In the genomic region with DNA sequence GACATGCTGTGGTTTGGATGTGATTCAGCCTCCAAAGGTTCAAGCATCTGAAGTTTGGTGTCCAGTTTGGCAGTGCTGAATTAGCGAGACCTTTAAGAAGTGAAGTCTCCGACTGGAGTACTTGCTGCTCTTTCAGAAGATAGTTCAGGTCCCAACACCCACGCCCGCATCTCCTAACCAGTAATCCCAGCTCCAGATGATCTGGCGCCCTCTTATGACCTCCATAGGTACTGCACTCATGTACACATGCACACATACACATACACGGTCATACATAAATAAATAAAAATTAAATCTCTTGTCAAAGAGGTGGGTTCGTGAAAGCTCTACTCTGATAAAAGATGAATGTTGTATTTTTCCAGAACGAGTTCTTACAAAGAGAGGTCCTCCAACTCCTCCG, we compare ENCODE assay signal across 21 mouse cellular contexts. TPM values are rescaled to one million over a fixed set of nuclear protein-coding genes. Genes with fewer than 3 reads are reported as not detected.
DNase-seq lines count a peak whose midpoint lies in the region; TF ChIP-seq lines count a peak whose summit lies in the region.
"Had no signal": no experiment of that assay in that cellular context is flagged by ENCODE, and none has a peak within 500 bp of the region (broad histone marks: within the 10 kb centered on the region; RNA-seq: fewer than 3 reads in every experiment).

No protein-coding gene starts in this region.

- H3K4me1 ChIP-seq in E14TG2a.4 (replicated peaks; ENCODE audit: low read depth, low read length) = peaks cover 33% of the 10 kb centered on the region

- no peak for DNase-seq in left cerebral cortex, adult 2 months (ENCODE audit: extremely low spot score in 1 of 2, low spot score in 2 of 2)
- DNase-seq in left cerebral cortex, adult 8-10 months (ENCODE audit: low spot score in 2 of 2) = no peak
- DNase-seq in ES-CJ7 (ENCODE audit: low read depth, low spot score) = peak; percentile 64
- peak; percentile 44 for DNase-seq in induced T-regulatory cell, adult 2 months (ENCODE audit: low read depth)
- DNase-seq in layer of hippocampus, postnatal 36 days = no peak
- no peak for DNase-seq in kidney, adult 18-20 months
- DNase-seq: adrenal gland, postnatal 25 days; cerebellum, postnatal 10 days; gastrocnemius, postnatal 10 days; heart, postnatal 14 days; kidney, adult 9 months; right cerebral cortex, adult 18-20 months had no signal

- H3K27me3 ChIP-seq in E14TG2a.4 (ENCODE audit: insufficient read depth, low read length) = peaks cover 13% of the 10 kb centered on the region
- H3K27me3 ChIP-seq: hindbrain, embryonic 15.5 days had no signal

- no peak overlapping the region for H3K27ac ChIP-seq in left cerebral cortex, adult 2 months
- H3K27ac ChIP-seq: embryonic facial prominence, embryonic 10.5 days; heart, embryonic 10.5 days; hindbrain, embryonic 15.5 days; limb, embryonic 15.5 days had no signal

- TF ChIP-seq CTCF in left cerebral cortex, adult 2 months (IDR thresholded peaks at IDR 0.05) = peak; percentile 32
- TF ChIP-seq CTCF in E14TG2a.4 (conservative IDR thresholded peaks at IDR 0.05; ENCODE audit: low read length) = peak; percentile 94

- intact Hi-C loops in left cerebral cortex, adult 2 months (cut with DNase I) = loop anchor here (10.0 kb wide), 1 partner anchor 368 kb away; no protein-coding TSS in a partner anchor

- no peak overlapping the region for H3K4me3 ChIP-seq in left cerebral cortex, adult 2 months
- H3K4me3 ChIP-seq in E14TG2a.4 (replicated peaks; ENCODE audit: low read length) = no peak overlapping the region
- H3K4me3 ChIP-seq: embryonic facial prominence, embryonic 10.5 days; erythroblast, embryonic 14.5 days; heart, embryonic 10.5 days; hindbrain, embryonic 15.5 days; limb, embryonic 15.5 days had no signal

- peaks cover 2% of the 10 kb centered on the region; the same call in 1 of the 2 replicates for H3K9me3 ChIP-seq in E14TG2a.4 (ENCODE audit: low read length)
- H3K9me3 ChIP-seq: embryonic facial prominence, embryonic 10.5 days; heart, embryonic 10.5 days; hindbrain, embryonic 15.5 days; limb, embryonic 15.5 days had no signal

- H3K36me3 ChIP-seq in E14TG2a.4 (ENCODE audit: insufficient read depth, low read length) = no peaks in the 10 kb centered on the region
- H3K36me3 ChIP-seq: embryonic facial prominence, embryonic 10.5 days; heart, embryonic 10.5 days; hindbrain, embryonic 15.5 days; limb, embryonic 15.5 days had no signal

RNA-seq across cellular contexts. Expression of a gene that starts 3.5 kb away (rescaled TPM):
- total RNA-seq in left cerebral cortex, adult 2 months (2021) = 10 to 100 TPM; 20.3 to 20.4 TPM
- total RNA-seq in left cerebral cortex, adult 8-10 months (2022) = 10 to 100 TPM; 11.8 to 16.6 (median 15.9) TPM
- total RNA-seq in layer of hippocampus, postnatal 36 days (2021) = 10 to 100 TPM; 10.8 to 12.8 TPM

RNA-seq across cellular contexts. Expression of a gene that starts 39.5 kb away (rescaled TPM):
- total RNA-seq in left cerebral cortex, adult 2 months (2021) = not detected
- total RNA-seq in left cerebral cortex, adult 8-10 months (2022) = not detected
- total RNA-seq in layer of hippocampus, postnatal 36 days (2021) = not detected
- total RNA-seq: gastrocnemius, postnatal 10 days; layer of hippocampus, adult 18-20 months; left cerebral cortex, postnatal 14 days; megakaryocyte-erythroid progenitor cell, adult 5-6 weeks had no signal

RNA-seq across cellular contexts. Expression of a gene that starts 43.5 kb away (rescaled TPM):
- total RNA-seq in left cerebral cortex, adult 2 months (2021) = not detected
- total RNA-seq in left cerebral cortex, adult 8-10 months (2022) = not detected
- total RNA-seq in layer of hippocampus, postnatal 36 days (2021) = not detected
- total RNA-seq: adrenal gland, postnatal 25 days; gastrocnemius, postnatal 10 days; heart, postnatal 14 days; layer of hippocampus, adult 18-20 months; left cerebral cortex, postnatal 14 days; megakaryocyte-erythroid progenitor cell, adult 5-6 weeks had no signal

RNA-seq across cellular contexts. Expression of a gene that starts 49.6 kb away (rescaled TPM):
- total RNA-seq in left cerebral cortex, adult 2 months (2021) = not detected
- total RNA-seq in left cerebral cortex, adult 8-10 months (2022) = not detected
- total RNA-seq in layer of hippocampus, postnatal 36 days (2021) = not detected
- total RNA-seq: adrenal gland, postnatal 25 days; gastrocnemius, postnatal 10 days; layer of hippocampus, adult 18-20 months; left cerebral cortex, postnatal 14 days; megakaryocyte-erythroid progenitor cell, adult 5-6 weeks had no signal

RNA-seq across cellular contexts. Expression of a gene that starts 54.0 kb away (rescaled TPM):
- total RNA-seq in left cerebral cortex, adult 2 months (2021) = 1 to 10 TPM; 4.5 to 4.7 TPM
- total RNA-seq in left cerebral cortex, adult 8-10 months (2022) = 1 to 10 TPM; 1.8 to 4.8 (median 3.0) TPM
- under 1 TPM; 0.70 to 0.73 TPM for total RNA-seq in layer of hippocampus, postnatal 36 days (2021)
- total RNA-seq: megakaryocyte-erythroid progenitor cell, adult 5-6 weeks had no signal

Comparison
In these comparisons a context has a peak if more than half of its experiments do, and no peak if none do; other contexts are left out.
1. DNase-seq: peak in ES-CJ7 (single experiment) and induced T-regulatory cell, adult 2 months (single experiment); none in left cerebral cortex, adult 2 months (0 of 2), left cerebral cortex, adult 8-10 months (0 of 2), layer of hippocampus, postnatal 36 days (0 of 2) and kidney, adult 18-20 months (single experiment).